Mouse (Mus musculus): ENCODE measurements around the gene Ubn1. TPM values are rescaled to one million over a fixed set of nuclear protein-coding genes. Genes with fewer than 3 reads are reported as not detected.
A peak's percentile ranks its signal among the peaks of the same experiment; 100 is the strongest.

Gene Ubn1
- total and polyA plus RNA-seq, 2 experiments from 2014 or later: 8.5 to 31.3 TPM

DNA sequence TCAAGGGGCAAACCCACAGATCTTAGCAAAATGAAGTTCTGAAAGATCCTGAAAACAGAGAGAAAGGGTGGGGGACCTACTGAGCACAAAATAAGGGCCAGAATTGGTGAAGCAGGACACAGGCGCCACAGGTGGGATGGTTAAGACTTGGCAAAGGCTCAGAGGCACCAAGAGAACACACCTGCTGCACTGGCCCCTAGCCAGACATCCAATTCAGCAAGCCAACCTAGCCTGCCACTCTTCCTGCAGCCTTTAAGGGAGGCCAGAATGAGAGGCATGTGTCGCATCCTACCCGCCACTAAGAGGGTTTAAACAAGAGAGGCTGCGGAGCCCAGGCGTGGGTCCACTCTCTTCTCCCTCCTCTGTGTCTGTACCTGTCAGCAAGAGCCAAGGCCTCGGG, 51.1 kb downstream of the Ubn1 start:
- 59% methylated on average over 6 of the region's 6 CpGs for WGBS
- no peak for TF ChIP-seq CTCF (IDR thresholded peaks at IDR 0.05; ENCODE audit: low read depth)
- TF ChIP-seq EP300 (IDR thresholded peaks at IDR 0.05; ENCODE audit: low read depth): no peak

DNA sequence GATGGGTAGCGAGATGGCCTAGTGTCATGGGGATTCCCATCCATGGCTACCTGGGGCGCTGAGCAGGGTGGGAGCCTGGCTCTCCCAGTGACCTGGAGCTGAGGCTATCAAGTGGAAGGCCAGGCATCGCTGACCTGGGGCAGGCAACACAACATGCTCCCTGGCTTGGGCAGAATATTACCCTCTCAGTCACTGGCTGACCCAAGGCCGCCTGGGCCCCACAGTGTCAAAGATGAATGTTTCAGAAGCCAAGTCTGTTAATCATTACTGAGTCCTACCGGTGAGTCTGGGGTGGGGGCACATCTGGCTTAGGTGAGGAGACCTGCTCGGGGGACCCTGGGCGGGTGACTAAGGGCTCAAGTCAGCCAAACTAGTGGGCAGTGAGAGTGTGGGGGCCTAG, 60.0 kb downstream of the Ubn1 start:
- TF ChIP-seq EP300 (IDR thresholded peaks at IDR 0.05; ENCODE audit: low read depth) (no peak), CTCF (IDR thresholded peaks at IDR 0.05; ENCODE audit: low read depth) (no peak)
- Histone ChIP-seq H3K36me3 (replicated peaks; ENCODE audit: control insufficient read depth, insufficient read depth, low read length) (no peaks in the 10 kb centered on the region), H3K4me3 (ENCODE audit: low read depth, low read length) (no peak overlapping the region), H3K4me2 (ENCODE audit: low read depth, low read length) (no peak overlapping the region), H3K27ac (ENCODE audit: low read depth) (no peak overlapping the region), H3K9ac (replicated peaks; ENCODE audit: low read depth, low read length) (no peak overlapping the region), H3K9me3 (replicated peaks; ENCODE audit: control insufficient read depth, low read length) (no peaks in the 10 kb centered on the region), H3K4me1 (ENCODE audit: control insufficient read depth, insufficient read depth) (no peaks in the 10 kb centered on the region), H3K27me3 (ENCODE audit: control insufficient read depth, insufficient read depth, low read length) (no peaks in the 10 kb centered on the region)
- DNase-seq (ENCODE audit: low spot score) (no peak), ATAC-seq (ENCODE audit: insufficient read depth, low read depth) (no peak)
- 84% methylated on average over 7 of the region's 7 CpGs for WGBS

More for the DNA sequence above, 51.1 kb downstream of the Ubn1 start:
- H3K9me3 ChIP-seq (replicated peaks; ENCODE audit: control insufficient read depth, low read length): no peaks in the 10 kb centered on the region
- ATAC-seq (ENCODE audit: insufficient read depth, low read depth) (no peak), DNase-seq (ENCODE audit: low spot score) (no peak)
- no peak overlapping the region for H3K4me2 ChIP-seq (ENCODE audit: low read depth, low read length)
- no peak overlapping the region for H3K9ac ChIP-seq (replicated peaks; ENCODE audit: low read depth, low read length)
- H3K36me3 ChIP-seq (replicated peaks; ENCODE audit: control insufficient read depth, insufficient read depth, low read length): no peaks in the 10 kb centered on the region
- H3K27ac ChIP-seq (ENCODE audit: low read depth): no peak overlapping the region
- no peaks in the 10 kb centered on the region for H3K27me3 ChIP-seq (ENCODE audit: control insufficient read depth, insufficient read depth, low read length)
- no peaks in the 10 kb centered on the region for H3K4me1 ChIP-seq (ENCODE audit: control insufficient read depth, insufficient read depth)
- no peak overlapping the region for H3K4me3 ChIP-seq (ENCODE audit: low read depth, low read length)

DNA sequence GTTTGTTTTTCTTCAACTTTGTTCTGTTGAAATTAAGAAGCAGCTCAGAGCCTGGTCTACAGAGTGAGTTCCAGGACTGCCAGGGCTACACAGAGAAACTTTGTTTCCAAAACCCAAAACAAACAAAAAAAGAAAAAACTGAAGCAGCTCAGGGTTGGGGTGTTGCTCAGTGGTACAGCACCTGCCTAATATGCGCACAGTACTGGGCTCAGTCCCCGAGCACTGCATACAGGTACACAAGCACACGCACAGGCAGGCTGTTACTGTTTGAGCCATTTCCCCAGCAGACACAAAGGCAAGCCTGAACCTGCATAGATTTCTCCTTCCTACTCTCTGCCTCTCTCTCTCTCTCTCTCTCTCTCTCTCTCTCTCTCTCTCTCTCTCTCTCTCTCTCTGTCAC, 61.2 kb downstream of the Ubn1 start:
- no peaks in the 10 kb centered on the region for H3K9me3 ChIP-seq (replicated peaks; ENCODE audit: control insufficient read depth, low read length)
- TF ChIP-seq CTCF (IDR thresholded peaks at IDR 0.05; ENCODE audit: low read depth) (no peak), EP300 (IDR thresholded peaks at IDR 0.05; ENCODE audit: low read depth) (no peak)
- H3K36me3 ChIP-seq (replicated peaks; ENCODE audit: control insufficient read depth, insufficient read depth, low read length): no peaks in the 10 kb centered on the region
- ATAC-seq (ENCODE audit: insufficient read depth, low read depth) (no peak), DNase-seq (ENCODE audit: low spot score) (no peak)
- no peaks in the 10 kb centered on the region for H3K27me3 ChIP-seq (ENCODE audit: control insufficient read depth, insufficient read depth, low read length)
- no peak overlapping the region for H3K9ac ChIP-seq (replicated peaks; ENCODE audit: low read depth, low read length)
- 81% methylated on average over 3 of the region's 3 CpGs for WGBS
- H3K4me1 ChIP-seq (ENCODE audit: control insufficient read depth, insufficient read depth): no peaks in the 10 kb centered on the region
- H3K27ac ChIP-seq (ENCODE audit: low read depth): no peak overlapping the region
- no peak overlapping the region for H3K4me2 ChIP-seq (ENCODE audit: low read depth, low read length)
- no peak overlapping the region for H3K4me3 ChIP-seq (ENCODE audit: low read depth, low read length)

DNA sequence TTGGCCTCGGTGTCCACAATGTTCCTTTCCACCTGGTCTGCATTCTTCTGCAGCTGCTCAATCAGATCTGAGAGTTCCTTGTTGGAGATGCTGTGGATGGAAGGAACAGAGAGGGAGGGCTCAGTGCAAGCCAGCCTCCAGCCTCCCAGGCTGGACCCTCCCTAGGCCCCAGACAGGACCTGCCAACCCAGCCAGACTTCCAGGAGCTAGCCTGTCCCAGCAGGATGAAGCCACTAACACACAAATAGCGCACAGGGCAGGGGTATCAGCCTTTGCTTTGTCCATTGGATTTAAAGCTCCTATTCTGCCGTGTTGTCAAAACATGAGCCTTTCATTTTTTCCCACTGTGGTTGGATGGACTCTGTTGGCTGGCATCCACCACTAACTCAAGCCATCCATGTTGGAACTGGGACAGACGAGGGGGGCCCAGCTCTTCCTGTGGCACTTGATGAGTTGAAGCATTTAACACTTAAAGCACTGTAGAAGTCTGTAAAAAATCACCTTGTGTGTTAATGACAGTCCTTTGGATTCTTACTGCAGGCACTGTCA, 63.2 kb downstream of the Ubn1 start:
- Histone ChIP-seq H3K9ac (replicated peaks; ENCODE audit: low read depth, low read length) (no peak overlapping the region), H3K27ac (ENCODE audit: low read depth) (no peak overlapping the region), H3K4me3 (ENCODE audit: low read depth, low read length) (no peak overlapping the region), H3K36me3 (replicated peaks; ENCODE audit: control insufficient read depth, insufficient read depth, low read length) (no peaks in the 10 kb centered on the region), H3K4me1 (ENCODE audit: control insufficient read depth, insufficient read depth) (no peaks in the 10 kb centered on the region), H3K9me3 (replicated peaks; ENCODE audit: control insufficient read depth, low read length) (no peaks in the 10 kb centered on the region), H3K4me2 (ENCODE audit: low read depth, low read length) (no peak overlapping the region), H3K27me3 (ENCODE audit: control insufficient read depth, insufficient read depth, low read length) (no peaks in the 10 kb centered on the region)
- ATAC-seq (ENCODE audit: insufficient read depth, low read depth) (peak; percentile 24; the same call in 1 of the 2 replicates), DNase-seq (ENCODE audit: low spot score) (no peak)
- TF ChIP-seq CTCF (IDR thresholded peaks at IDR 0.05; ENCODE audit: low read depth): no peak
- no peak for TF ChIP-seq EP300 (IDR thresholded peaks at IDR 0.05; ENCODE audit: low read depth)
- WGBS: 43% methylated on average over 4 of the region's 4 CpGs

DNA sequence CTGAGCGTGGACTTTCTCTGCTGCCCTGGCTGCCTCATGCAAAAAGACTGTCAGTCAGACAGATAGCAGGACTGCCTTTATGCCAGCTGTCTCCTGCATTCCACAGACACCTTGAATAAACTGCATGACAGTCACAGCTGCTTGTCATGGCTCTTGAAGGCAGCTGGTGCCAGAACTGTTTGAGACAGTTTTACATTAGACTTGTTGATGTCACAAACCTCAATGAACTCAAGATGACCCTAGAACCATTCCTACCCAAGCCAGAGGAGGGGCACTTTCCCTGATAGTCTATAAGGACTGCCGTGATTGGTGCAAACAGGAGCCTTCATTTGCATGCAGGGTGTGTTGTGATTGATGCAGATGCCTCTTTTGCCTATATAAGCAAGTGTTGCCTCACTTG, 63.7 kb downstream of the Ubn1 start:
- Histone ChIP-seq H3K27me3 (ENCODE audit: control insufficient read depth, insufficient read depth, low read length) (no peaks in the 10 kb centered on the region), H3K4me2 (ENCODE audit: low read depth, low read length) (no peak overlapping the region), H3K4me3 (ENCODE audit: low read depth, low read length) (no peak overlapping the region), H3K27ac (ENCODE audit: low read depth) (no peak overlapping the region), H3K9ac (replicated peaks; ENCODE audit: low read depth, low read length) (no peak overlapping the region), H3K4me1 (ENCODE audit: control insufficient read depth, insufficient read depth) (no peaks in the 10 kb centered on the region), H3K9me3 (replicated peaks; ENCODE audit: control insufficient read depth, low read length) (no peaks in the 10 kb centered on the region), H3K36me3 (replicated peaks; ENCODE audit: control insufficient read depth, insufficient read depth, low read length) (no peaks in the 10 kb centered on the region)
- DNase-seq (ENCODE audit: low spot score) (no peak), ATAC-seq (ENCODE audit: insufficient read depth, low read depth) (peak; percentile 57; the same call in 1 of the 2 replicates)
- TF ChIP-seq EP300 (IDR thresholded peaks at IDR 0.05; ENCODE audit: low read depth): no peak
- TF ChIP-seq CTCF (IDR thresholded peaks at IDR 0.05; ENCODE audit: low read depth): no peak
- WGBS: 35% methylated on average over 2 of the region's 2 CpGs

- no peak overlapping the region for H3K9ac ChIP-seq (replicated peaks; ENCODE audit: low read depth, low read length)
- no peaks in the 10 kb centered on the region for H3K36me3 ChIP-seq (replicated peaks; ENCODE audit: control insufficient read depth, insufficient read depth, low read length)
- TF ChIP-seq CTCF (IDR thresholded peaks at IDR 0.05; ENCODE audit: low read depth) (no peak), EP300 (IDR thresholded peaks at IDR 0.05; ENCODE audit: low read depth) (no peak)
- no peak overlapping the region for H3K27ac ChIP-seq (ENCODE audit: low read depth)
- H3K27me3 ChIP-seq (ENCODE audit: control insufficient read depth, insufficient read depth, low read length): no peaks in the 10 kb centered on the region; the same call in 1 of the 2 replicates
- no peak overlapping the region for H3K4me3 ChIP-seq (ENCODE audit: low read depth, low read length)
- H3K4me2 ChIP-seq (ENCODE audit: low read depth, low read length): no peak overlapping the region
- WGBS: 73% methylated on average over 4 of the region's 4 CpGs
- ATAC-seq (ENCODE audit: insufficient read depth, low read depth): no peak
- no peaks in the 10 kb centered on the region for H3K4me1 ChIP-seq (ENCODE audit: control insufficient read depth, insufficient read depth)
- no peaks in the 10 kb centered on the region for H3K9me3 ChIP-seq (replicated peaks; ENCODE audit: control insufficient read depth, low read length)
- DNase-seq (ENCODE audit: low spot score): no peak
Measured at GRCm38 (mm10) chr16:5119385-5119784, 69.5 kb downstream of the Ubn1 start.

Measured in heart, postnatal 0 days (tissue).